Mouse (Mus musculus) lung, embryonic 14.5 days (tissue): ENCODE data around the gene Tead1. TPM values are rescaled to one million over a fixed set of nuclear protein-coding genes. Genes with fewer than 3 reads are reported as not detected.

Source experiments
- ATAC-seq: fragments of 200-750 bp; cut with Nextera tagmentation; 2 replicates; pipeline ENCODE4 v1.8.0; 2017; ENCODE audit warnings: mild to moderate bottlenecking, moderate TSS enrichment, moderate library complexity; ENCODE audit not compliant: insufficient read depth
- DNase-seq: peaks from one replicate; pipeline ENCODE4 v3.0.0-alpha.2; 2015
- H3K27ac ChIP-seq: fragments of 300-500 bp; sonication (generic); 2 replicates; pipeline ENCODE4 v1.5.1; 2014; ENCODE audit warnings: low read depth, mild to moderate bottlenecking, moderate library complexity
- H3K27me3 ChIP-seq: fragments of 300-500 bp; sonication (generic); 2 replicates; pipeline ENCODE4 v1.6.1; 2014; ENCODE audit warnings: low read length, control low read depth; ENCODE audit not compliant: insufficient read depth
- H3K36me3 ChIP-seq: fragments of 300-500 bp; sonication (generic); 2 replicates; pipeline ENCODE4 v1.6.1; 2014; ENCODE audit warnings: control low read depth; ENCODE audit not compliant: insufficient read depth
- H3K4me1 ChIP-seq: fragments of 300-500 bp; sonication (generic); 2 replicates; pipeline ENCODE4 v1.6.1; 2014; ENCODE audit warnings: antibody characterized with exemption, control low read depth; ENCODE audit not compliant: insufficient read depth
- H3K4me2 ChIP-seq: fragments of 300-500 bp; sonication (generic); 2 replicates; pipeline ENCODE4 v1.6.1; 2014; ENCODE audit warnings: mild to moderate bottlenecking
- H3K4me3 ChIP-seq: fragments of 300-500 bp; sonication (generic); 2 replicates; pipeline ENCODE4 v1.5.1; 2014; ENCODE audit warnings: low read depth, low read length
- H3K9ac ChIP-seq: fragments of 300-500 bp; sonication (generic); 2 replicates; pipeline ENCODE4 v1.6.1; 2014
- H3K9me3 ChIP-seq: fragments of 300-500 bp; sonication (generic); 2 replicates; pipeline ENCODE4 v1.6.1; 2016; ENCODE audit warnings: low read depth, low read length, control low read depth
- CTCF ChIP-seq: IDR thresholded peaks from 2 replicates; pipeline ENCODE4 v1.5.1; 2016; ENCODE audit warnings: antibody characterized with exemption, low read depth
- WGBS: fragments of 180-500 bp; shearing (Covaris S2); extraction: QIAGEN DNeasy Blood & Tissue Kit; methylation state at CpG from one replicate; pipeline ENCODE4 v1.1.7; 2014; 5-methylcytosine and 5-hydroxymethylcytosine counted together
- polyA plus RNA-seq: library from polyadenylated mRNA; unstranded; fragments of >200 nt; fragmentation: Nextera tagmentation; extraction: Ambion mirVana; gene quantifications from 2 replicates; pipeline ENCODE4 v1.2.1, GENCODE M21; 2014

Gene Tead1
- 26.5 and 27.6 TPM in 2 replicates for polyA plus RNA-seq

DNA sequence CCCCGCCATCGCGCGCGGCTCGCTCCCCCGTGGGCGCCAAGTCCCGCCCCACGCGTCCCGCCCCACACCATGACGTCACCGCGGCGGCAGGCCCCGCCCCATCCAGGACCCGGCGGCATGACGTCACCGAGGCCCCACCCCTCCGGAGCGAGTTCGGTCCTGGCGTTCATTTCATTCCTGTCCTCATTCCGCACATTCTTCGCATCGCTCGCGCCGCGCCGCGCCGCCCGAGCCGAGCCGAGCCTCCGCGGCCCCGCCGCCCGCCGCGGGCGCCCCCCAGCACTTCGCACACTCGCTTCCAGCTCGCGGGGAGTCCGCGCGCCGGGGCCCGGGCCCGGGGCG lies at the start of gene Tead1:
Tead1 (plus strand) TSS at position 148 of the 342 bp plus-strand sequence.
- no peaks in the 10 kb centered on the region for H3K36me3 ChIP-seq
- ATAC-seq (peak; percentile 87), DNase-seq (peak; percentile 96)
- TF ChIP-seq CTCF, result no peak
- H3K4me3 ChIP-seq, result peak within 1 kb of the TSS; percentile 79
- H3K4me1 ChIP-seq, result peaks cover 14% of the 10 kb centered on the region
- under 1% methylated on average over 41 of the region's 57 CpGs for WGBS
- peak within 1 kb of the TSS; percentile 99 for H3K27ac ChIP-seq
- H3K9ac ChIP-seq, result peak within 1 kb of the TSS; percentile 99
- H3K9me3 ChIP-seq, result no peaks in the 10 kb centered on the region
- H3K4me2 ChIP-seq, result peak within 1 kb of the TSS; percentile 87
- H3K27me3 ChIP-seq, result no peaks in the 10 kb centered on the region

DNA sequence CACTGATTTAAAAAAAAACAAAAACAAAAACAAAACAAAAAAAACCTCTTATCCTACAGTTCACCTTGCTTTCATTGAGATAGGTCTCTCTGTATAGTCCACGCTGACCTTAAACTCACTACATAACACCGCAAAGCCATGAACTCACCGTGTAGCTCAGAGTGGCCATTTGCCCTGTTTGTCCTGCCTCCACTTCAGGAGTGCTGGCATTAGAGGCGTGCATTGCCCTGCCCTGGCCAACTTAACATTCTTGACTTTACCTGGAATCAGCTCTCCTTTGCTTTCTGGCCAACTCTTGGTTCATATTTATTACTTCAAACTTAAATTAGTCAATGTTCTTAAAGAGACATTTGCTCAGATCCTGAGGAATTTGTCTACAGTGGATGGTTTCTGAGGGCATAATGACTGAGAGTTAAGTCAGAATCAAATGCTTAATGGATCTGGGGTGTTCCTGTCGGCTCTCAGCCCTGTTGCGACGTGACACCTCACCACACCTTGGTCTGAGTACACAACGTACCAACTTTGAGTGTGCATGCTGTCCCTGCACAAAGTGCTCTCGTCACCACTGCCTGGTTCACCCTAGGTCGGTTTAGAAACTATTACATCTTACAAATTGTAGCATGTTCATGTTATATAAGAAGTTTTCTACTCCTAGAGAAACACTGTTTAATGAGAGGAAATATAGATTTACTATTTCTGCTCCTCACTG lies 44.5 kb upstream of the Tead1 start:
- no peak overlapping the region for H3K9ac ChIP-seq
- H3K27ac ChIP-seq, result no peak overlapping the region
- ATAC-seq (no peak), DNase-seq (no peak)
- no peaks in the 10 kb centered on the region; the same call in 1 of the 2 replicates for H3K9me3 ChIP-seq
- no peaks in the 10 kb centered on the region for H3K36me3 ChIP-seq
- H3K4me3 ChIP-seq, result no peak overlapping the region
- H3K4me1 ChIP-seq, result no peaks in the 10 kb centered on the region
- no peak for TF ChIP-seq CTCF
- 70% methylated on average over 10 of the region's 10 CpGs for WGBS
- H3K27me3 ChIP-seq, result no peaks in the 10 kb centered on the region
- H3K4me2 ChIP-seq, result no peak overlapping the region

DNA sequence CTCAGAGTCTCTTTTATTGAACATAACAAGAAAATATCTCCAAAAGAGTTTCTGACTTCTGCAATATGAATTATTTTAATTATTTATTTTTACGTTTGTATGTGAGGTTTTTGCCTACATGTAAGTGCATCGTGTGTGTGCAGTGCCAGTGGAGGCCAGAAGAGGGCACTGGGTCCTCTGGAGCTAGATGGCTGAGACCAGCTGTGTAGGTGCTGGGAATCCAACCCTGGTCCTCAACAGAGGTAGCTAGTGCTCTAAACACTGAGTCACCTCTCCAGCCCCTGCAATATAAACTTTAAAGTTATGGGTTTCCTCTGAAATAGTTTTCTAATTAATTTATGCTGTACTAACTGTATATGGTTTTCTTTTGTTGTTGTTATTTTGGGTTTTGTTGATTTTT lies 43.2 kb upstream of the Tead1 start:
- Histone ChIP-seq H3K4me3 (no peak overlapping the region), H3K27ac (no peak overlapping the region), H3K36me3 (no peaks in the 10 kb centered on the region), H3K9ac (no peak overlapping the region), H3K4me1 (no peaks in the 10 kb centered on the region), H3K27me3 (no peaks in the 10 kb centered on the region), H3K4me2 (no peak overlapping the region), H3K9me3 (no peaks in the 10 kb centered on the region; the same call in 1 of the 2 replicates)
- TF ChIP-seq CTCF, result 0 out of 2 replicates have a peak, but pooled peaks have one; percentile 10
- ATAC-seq, result no peak
- no peak for DNase-seq
- 88% methylated on average over 2 of the region's 2 CpGs for WGBS

DNA sequence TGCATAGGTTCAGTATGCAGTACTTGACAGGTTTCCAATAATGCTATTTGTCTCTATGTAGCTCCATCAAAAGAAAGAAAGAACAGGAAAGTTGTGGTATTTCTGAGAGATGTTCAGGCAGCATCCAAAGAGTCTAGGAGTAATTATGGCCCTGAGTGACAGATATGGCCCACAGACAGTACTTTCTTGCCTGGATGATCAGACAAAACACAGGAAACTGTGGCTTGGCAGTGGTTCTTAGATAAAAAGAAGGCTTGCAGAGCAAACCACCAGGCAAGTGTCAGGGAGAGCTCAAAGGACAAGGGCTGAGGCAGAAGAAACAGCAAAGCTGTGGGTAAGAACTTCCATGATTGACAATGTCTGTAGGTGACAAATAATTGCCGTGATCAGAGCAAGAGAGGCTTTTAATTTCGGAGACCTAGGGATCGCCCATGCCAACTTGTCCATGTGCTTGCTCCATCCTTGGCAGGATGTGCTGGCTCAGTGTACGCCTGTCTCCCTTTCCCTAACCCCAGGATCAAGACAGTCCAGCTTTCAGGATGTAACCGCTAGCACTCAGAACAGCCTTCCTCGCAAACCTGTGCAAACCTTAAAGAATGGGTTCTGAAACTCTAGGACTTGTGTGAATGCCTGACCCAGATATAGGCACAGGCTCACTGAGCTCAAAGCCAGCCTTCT lies 35.1 kb upstream of the Tead1 start:
- no peak for ATAC-seq
- Histone ChIP-seq H3K9me3 (no peaks in the 10 kb centered on the region), H3K27me3 (no peaks in the 10 kb centered on the region), H3K27ac (no peak overlapping the region), H3K4me3 (no peak overlapping the region), H3K9ac (no peak overlapping the region), H3K4me1 (no peaks in the 10 kb centered on the region), H3K4me2 (no peak overlapping the region), H3K36me3 (no peaks in the 10 kb centered on the region)
- WGBS, result 85% methylated on average over 6 of the region's 6 CpGs
- DNase-seq, result peak; percentile 10
- no peak for TF ChIP-seq CTCF

DNA sequence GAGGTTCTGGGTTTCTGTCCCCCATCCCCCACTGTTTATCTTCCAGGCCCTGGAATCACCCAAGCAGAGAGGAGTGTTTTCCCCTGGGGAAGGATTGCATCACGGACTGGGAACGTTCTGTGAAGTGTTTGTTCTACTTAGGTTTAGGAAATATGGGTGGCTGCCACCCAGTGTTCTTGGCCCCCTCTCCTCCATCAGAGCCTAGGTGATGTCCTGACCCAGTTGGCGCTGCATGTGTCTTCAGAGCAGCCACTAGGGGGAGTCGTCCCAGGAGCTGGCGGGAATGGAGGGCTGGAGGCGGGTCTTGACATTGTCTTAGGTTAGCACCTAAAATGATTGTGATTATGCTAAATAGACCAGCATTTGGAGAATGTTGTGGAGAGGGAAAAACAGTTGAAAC lies 34.4 kb upstream of the Tead1 start:
- Histone ChIP-seq H3K4me2 (no peak overlapping the region), H3K27me3 (no peaks in the 10 kb centered on the region), H3K27ac (no peak overlapping the region), H3K9me3 (no peaks in the 10 kb centered on the region), H3K4me1 (no peaks in the 10 kb centered on the region), H3K4me3 (no peak overlapping the region), H3K36me3 (no peaks in the 10 kb centered on the region), H3K9ac (no peak overlapping the region)
- peak; percentile 44 for TF ChIP-seq CTCF
- ATAC-seq (no peak), DNase-seq (no peak)
- WGBS, result 75% methylated on average over 6 of the region's 6 CpGs

DNA sequence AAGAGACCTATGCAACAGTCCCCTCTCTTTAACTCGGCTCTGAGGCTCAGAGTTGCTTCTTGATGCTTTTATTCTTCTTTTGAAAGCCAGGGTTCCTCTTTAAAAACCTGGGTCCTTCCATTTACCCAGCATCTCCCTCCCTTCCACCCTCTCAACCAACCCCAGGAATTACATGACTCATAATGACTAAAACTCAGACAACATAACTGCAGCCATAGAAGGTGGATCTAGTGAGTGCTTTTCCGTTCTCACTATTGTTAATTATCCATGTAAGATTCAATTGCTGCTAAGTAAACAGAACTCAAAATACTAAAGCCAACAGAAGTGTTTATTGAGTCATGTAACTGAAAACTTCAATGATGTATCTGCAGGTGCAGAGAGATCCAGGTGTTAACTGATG lies 33.4 kb upstream of the Tead1 start:
- Histone ChIP-seq H3K36me3 (no peaks in the 10 kb centered on the region), H3K9ac (no peak overlapping the region), H3K4me3 (no peak overlapping the region), H3K4me2 (no peak overlapping the region), H3K27ac (no peak overlapping the region), H3K27me3 (no peaks in the 10 kb centered on the region), H3K4me1 (no peaks in the 10 kb centered on the region), H3K9me3 (no peaks in the 10 kb centered on the region)
- WGBS, result 66% methylated on average over 2 of the region's 2 CpGs
- no peak for ATAC-seq
- TF ChIP-seq CTCF, result no peak
- DNase-seq, result no peak

DNA sequence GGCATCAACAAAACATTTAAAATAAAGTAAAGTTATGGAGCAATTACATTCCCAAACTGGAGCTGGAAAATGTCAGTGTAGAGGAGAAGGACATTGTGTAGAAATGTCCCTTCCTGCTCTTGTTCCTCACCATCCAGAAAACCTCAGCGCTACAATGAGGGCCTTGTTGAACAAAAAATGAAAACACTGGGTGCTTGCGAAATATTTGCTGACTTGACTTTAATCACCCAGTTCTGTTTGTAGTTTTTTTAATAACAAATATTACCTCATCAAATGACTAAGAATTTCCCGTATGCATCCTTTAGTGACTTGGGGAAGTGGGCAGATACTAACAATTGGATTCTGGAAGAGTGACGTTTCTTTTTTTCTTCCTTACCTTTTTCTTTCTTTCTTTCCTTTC lies 31.7 kb upstream of the Tead1 start:
- no peak for DNase-seq
- Histone ChIP-seq H3K27ac (no peak overlapping the region), H3K27me3 (no peaks in the 10 kb centered on the region), H3K9me3 (no peaks in the 10 kb centered on the region), H3K9ac (no peak overlapping the region), H3K4me1 (no peaks in the 10 kb centered on the region), H3K4me2 (no peak overlapping the region), H3K4me3 (no peak overlapping the region), H3K36me3 (no peaks in the 10 kb centered on the region)
- no peak for TF ChIP-seq CTCF
- 75% methylated on average over 4 of the region's 4 CpGs for WGBS
- no peak for ATAC-seq
